Mouse (Mus musculus) thymus, postnatal 14 days (tissue): Measurements from ENCODE around the gene Hpn.

ENCODE experiments used
- DNase-seq: peaks from one replicate; pipeline ENCODE4 v3.0.0; 2021

Gene Hpn

DNA sequence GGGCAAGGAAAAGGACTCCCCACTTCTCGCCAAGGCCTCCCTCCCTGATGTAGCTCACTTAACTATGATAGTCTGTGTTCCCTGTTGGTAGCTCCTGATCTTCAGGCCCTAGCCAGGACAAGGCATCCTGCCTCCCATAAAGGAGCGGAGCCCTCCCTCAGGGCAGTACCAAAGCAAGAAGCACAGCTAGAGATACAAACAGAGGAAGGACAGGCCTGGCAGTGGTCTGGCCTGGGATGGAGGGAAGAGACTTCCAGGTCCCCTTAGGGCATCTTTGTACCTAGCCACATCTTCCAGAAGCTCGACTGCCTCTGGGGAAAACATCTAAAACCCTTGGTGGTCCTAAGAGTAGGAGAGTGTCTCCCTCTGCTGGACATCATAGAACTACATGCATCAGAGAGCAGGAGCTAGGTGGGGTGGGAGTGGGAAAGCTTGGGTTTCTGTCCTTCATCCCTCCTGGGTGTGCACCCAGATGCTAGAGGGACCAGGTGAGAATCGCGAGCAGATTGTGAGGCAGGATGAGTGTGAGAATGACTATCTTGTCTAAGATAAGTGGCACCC, 37.1 kb downstream of the Hpn start:
- peak; percentile 48 for DNase-seq

DNA sequence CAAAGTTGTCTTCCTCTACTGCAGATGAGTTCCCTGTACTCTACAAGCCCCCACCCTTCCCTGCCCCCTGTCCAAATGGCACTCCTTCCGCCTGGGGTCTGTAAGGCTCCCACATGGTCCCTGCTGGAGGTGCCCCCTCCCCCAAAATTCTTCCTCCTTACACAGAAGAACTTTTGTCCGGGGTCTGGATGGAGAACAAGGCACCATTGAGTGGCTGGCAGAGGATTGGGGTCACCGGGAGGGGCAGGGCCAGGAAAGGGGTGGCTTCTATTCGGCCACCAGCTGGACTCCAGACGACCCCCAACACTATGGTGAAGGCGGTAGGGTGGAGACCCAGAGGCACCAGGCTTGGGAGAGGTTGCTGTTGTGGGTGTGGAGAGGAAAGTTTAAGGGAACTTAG, 37.6 kb downstream of the Hpn start:
- no peak for DNase-seq

DNA sequence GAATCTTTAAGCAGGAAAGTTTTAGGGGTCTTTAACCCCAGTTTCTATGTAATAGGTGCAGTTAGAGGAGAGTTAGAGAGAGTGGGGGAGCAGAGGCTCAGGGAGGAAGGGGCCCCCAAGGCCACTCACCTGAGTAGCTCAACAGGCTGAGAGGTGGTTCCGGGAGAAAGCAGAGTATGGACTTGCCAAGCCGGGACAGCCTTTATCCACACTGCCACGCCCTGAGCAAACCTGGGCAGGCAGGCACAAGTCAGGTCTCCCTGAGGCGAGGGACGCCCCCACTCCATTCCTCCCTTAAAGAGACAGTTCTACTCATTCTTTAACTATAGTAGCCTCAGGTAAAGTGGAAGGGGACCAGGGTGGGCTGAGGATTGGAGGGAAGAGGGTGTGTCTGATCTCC, 38.6 kb downstream of the Hpn start, which contains the start of gene Fxyd3:
TSS of gene Fxyd3 (minus strand) at position 213 of the 400 bp plus-strand sequence.
- no peak for DNase-seq

GRCm38 (mm10) chr7:31074713-31075069, 40.4 kb downstream of the Hpn start:
- no peak for DNase-seq

- no peak for DNase-seq
These were observed 40.9 kb downstream of the Hpn start for GRCm38 (mm10) chr7:31074061-31074712.

- DNase-seq, result no peak
These were observed 41.5 kb downstream of the Hpn start for GRCm38 (mm10) chr7:31073546-31073945.

DNA sequence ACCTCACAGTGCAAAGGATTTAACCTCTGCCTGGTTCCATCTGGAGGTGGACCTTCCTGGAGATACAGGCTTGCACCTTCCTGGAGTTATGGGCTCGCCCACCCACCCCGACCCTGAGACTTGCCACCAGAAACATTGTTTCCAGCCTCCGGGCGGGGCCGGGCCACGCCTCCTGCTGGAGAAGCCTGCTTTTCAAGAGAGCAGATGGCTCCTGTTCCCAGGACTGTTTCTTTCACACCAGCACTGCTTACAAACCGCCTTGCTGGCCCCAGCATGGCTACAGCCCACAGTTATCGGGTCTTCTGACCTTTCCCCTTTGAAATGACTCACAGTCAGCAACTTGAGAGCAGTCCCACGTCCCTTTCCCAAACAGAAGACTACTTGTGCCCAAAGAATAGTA, 42.8 kb downstream of the Hpn start:
- DNase-seq, result no peak

DNA sequence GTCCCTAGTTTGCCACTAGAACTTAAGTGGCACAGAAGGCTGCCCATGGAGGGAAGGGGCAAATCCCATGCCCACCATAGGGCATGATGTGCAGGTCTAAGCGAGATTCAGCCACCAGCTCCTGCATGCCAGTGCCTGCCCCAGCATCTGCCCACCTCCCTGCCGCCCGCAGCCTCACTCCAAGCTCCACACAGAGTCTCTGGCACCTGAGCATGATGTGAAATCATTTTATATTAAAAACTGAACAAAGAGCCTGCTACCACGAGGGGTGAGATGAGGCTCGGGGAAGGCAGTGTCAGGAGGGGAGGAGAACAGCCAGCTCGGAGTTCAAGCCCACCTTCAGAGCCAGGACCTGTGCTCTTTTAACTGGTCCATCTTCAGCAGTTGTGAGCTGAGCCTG, 44.8 kb downstream of the Hpn start:
- no peak for DNase-seq

DNA sequence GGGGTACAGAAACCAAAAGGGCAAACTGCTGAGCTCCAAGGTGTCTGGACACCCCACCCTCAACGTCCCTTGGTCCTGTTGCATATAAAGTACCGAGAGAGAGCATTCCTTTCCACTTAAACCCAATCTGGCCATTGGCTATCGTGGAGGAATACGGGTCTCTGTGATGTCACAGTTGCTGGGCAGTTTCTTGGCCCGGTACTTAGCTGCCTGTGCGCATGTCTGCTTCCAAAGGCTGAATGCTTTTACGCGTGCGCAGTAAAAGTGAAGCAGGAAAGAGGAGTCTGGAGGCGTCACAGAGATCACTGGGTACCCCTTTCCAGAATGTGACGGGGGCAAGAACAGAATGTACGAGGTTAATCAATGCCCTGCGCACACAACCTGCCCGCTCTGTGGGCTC, 45.6 kb downstream of the Hpn start:
- DNase-seq, result no peak

- no peak for DNase-seq
These were observed 47.3 kb downstream of the Hpn start for GRCm38 (mm10) chr7:31067836-31068235.

DNA sequence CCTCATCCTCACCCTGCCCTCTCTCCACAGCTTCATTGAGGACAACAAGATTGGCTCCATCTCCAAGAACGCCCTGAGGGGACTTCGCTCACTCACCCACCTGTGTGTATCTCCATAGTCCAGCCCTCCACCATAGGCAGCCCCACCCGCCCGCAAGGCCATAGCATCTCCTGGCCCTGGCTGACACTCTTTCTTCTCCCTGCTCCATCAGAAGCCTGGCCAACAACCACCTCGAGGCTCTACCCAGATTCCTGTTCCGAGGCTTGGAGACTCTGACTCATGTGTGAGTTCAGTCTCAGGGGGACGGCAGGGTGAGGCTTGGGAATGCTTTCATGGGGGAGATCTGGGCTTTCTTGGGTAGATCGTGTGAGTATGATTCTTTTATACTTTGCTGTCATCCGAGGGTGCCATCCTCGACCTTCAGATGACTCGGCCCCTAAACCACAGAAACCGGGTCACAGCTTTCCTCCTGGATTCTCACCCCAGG, 52.0 kb downstream of the Hpn start:
- DNase-seq, result no peak

DNA sequence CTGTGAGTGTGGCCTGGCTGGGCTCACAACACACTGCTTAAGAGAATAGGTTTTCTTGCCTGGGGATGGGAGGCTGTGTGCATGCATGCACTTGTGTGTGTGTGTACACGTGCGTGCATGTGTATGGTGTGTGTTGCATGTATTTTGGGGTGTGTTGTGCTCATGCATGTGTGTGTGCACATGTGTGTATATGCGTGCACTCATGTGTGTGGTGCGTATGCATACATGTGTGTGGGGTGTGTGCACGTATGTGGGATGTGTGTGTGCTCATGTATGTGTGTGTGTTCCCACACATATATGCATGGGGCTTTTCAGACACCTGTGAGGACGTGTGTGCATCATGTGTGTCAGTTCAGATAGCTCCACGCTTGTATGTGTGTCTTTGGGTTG, 54.5 kb downstream of the Hpn start:
- DNase-seq, result no peak

DNA sequence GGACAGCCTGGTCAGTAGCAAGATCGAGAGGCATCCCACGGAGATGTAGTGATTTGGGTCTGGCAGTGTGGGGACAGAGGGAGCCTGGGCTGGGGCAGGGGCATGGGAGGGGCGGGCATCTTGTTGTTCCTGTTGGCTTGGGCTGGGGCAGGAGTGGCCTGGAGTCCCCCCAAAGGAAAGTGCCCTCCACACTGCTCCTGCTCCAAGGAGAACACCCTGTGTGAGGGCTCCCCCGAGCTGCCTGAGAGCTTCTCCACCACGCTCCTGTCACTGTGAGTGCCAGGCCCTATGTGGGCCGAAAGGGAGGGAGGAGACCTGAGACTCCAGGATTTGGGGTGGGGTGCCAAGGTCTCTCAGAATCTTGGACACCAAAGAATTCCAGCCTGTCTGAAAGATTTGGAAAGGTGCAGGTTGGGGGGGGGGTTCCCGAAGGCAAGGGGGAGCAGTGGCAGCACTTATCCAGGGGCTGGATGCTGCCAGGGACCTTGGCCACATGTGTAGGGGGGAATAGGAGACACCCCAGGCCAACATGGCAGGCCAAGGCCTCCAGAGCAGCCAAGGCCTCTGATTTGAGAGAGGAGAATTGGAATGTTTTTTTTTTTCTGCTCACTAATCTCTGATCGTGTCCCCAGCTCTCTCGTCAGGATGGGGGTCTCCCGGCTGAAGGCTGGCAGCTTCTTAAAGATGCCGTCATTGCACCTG, 55.0 kb downstream of the Hpn start:
- no peak for DNase-seq

GRCm38 (mm10) chr7:31059108-31059507, 56.0 kb downstream of the Hpn start, which contains the start of gene Lgi4:
Gene Lgi4, plus strand, starts transcription at chr7:31059342.
- peak; percentile 76 for DNase-seq

DNA sequence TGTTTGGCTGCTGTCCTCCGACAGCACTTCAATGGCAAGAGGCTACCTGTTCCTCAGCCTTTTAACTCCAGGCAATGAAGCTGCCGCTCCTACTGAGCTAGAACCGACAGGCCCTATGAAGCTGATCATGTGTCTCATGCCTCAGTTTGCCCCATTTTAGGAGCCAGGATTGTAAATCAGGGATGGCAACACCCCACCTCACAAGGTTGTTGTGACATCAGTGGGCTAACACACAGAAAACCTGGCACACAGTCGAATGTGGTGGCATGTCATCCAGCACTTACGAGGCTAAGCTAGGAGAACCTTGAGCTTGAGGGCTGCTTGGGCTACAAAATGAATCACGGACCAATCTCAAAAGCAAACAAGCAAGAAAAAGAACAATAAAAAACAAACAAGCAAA, 56.9 kb downstream of the Hpn start:
- DNase-seq, result no peak

DNA sequence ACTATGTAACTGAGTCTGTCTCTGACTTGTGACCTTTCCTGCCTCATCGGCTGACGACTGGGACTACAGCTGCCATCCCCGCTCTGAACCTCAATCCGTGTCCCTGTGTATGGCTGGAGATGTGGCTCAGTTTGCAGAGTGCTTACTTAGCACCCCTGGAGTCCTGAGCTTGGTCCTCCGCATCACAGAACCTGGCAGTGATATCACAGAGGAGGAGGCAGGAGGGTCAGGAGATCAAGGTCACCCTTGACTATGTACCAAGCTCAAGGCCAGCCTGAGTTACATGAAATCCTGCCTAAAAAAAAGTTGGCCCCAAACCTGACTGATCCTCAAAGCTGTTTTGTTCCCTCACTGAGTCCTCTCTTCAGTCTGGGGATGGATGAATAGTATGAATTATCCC, 57.4 kb downstream of the Hpn start:
- DNase-seq, result no peak

GRCm38 (mm10) chr7:31057071-31057470, 58.0 kb downstream of the Hpn start, which contains the start of gene Fxyd1:
Gene Fxyd1, minus strand, starts transcription at chr7:31057199.
- no peak for DNase-seq

DNA sequence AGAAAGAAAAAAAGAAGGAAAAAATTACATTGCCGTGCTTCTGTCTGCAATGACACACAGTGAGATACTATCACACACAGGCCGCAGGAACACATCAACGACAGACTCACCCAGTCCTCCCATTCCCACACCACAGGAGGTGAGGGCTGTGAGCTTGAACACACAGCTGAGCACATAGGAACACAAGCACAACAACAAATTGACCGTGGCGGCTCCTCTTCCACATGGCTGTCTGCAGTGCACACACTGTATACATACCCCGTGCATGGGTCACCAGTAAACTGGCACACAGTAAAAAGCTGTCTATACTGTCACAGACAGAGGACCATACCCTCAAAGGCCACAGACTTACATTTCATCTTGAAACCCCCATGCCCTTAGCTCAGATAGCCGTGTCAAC, 58.6 kb downstream of the Hpn start:
- DNase-seq, result no peak

DNA sequence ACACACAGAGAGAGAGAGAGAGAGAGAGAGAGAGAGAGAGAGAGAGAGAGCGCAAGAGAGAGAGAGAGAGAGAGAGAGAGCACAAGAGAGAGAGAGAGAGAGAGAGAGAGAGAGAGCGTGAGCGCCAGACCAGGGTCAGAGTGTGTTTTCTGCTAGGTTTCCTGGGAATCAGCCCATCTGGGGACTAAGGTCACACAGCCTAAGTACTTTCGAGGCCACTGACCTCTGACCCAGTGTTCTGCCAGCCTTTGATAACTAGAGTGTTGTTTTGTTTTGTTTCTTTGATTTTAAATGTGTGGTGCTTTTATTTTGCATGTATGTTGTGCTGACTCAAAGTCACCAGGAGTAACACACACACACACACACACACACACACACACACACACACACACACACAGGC, 59.2 kb downstream of the Hpn start:
- no peak for DNase-seq

GRCm38 (mm10) chr7:31055354-31055824, 59.7 kb downstream of the Hpn start:
- no peak for DNase-seq

DNA sequence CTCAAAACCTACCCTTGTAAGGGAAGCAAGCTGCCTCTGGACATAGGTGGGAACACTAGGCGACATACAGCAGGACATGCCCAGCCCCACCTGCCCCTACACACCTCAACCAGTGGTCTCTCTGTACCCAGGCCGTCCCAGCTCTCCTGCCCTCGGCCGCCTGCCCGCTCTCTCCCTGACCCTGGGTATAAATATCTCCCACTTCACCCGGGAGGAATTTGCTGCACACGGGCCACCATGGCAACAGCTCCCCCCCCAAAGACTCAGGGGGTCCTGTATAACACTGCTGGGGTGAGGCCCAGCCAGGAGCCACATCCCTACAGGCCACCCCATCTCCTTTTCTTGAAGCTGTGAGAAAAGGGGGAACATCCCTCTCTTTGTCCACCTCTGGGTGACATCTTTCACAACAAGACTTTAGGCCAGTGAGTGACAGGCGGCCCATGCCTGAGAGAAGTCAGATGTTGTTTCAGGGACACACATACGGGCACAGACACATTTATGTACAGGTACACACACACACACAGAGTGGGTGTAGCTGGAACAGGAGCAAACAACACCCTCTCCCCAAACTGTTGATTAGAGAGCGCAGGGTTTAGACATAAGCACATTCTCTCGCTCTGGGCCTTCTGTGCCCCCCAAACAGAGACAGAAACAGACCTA, 60.3 kb downstream of the Hpn start:
- no peak for DNase-seq

GRCm38 (mm10) chr7:31053882-31054447, 61.1 kb downstream of the Hpn start:
- DNase-seq, result no peak
